Mouse (Mus musculus): ENCODE data around the gene Ppp1r13l. TPM values are rescaled to one million over a fixed set of nuclear protein-coding genes. Genes with fewer than 3 reads are reported as not detected.

Ppp1r13l gene
- polyA plus RNA-seq, 1 experiment from 2014 or later = 7.8 TPM

DNA sequence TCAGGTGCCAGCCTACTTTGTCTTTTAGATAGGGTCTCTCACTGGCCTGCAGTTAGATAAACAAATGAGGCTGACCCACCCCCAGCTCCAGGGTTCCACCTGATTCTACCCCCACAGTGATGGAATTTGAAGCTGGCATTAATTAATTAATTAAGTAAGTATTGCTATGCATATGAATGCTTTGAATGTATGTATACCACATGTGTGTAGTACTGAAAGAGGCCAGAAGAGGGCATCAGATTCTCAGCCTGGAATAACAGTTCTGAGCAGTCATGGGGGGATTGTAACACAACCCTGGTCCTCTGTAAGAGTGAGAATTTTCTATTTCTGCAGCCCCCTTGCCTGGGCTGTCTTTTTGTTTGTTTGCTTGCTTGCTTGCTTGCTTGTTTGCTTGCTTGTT lies 31.1 kb upstream of the Ppp1r13l start:
- no peak overlapping the region for H3K27ac ChIP-seq (ENCODE audit: low read depth, low read length)
- H3K27me3 ChIP-seq (ENCODE audit: control insufficient read depth, insufficient read depth, low read length) = no peaks in the 10 kb centered on the region
- no peak for ATAC-seq (ENCODE audit: low FRiP score, low TSS enrichment)
- peaks cover 16% of the 10 kb centered on the region for H3K4me1 ChIP-seq (ENCODE audit: control insufficient read depth, insufficient read depth, low read length)
- no peak overlapping the region for H3K9ac ChIP-seq (ENCODE audit: low read depth, low read length)
- no peaks in the 10 kb centered on the region for H3K36me3 ChIP-seq (ENCODE audit: control insufficient read depth, insufficient read depth, low read length)
- no peak overlapping the region for H3K4me3 ChIP-seq (ENCODE audit: low read length)
- H3K9me3 ChIP-seq (ENCODE audit: control insufficient read depth, low read length) = no peaks in the 10 kb centered on the region
- no peak overlapping the region for H3K4me2 ChIP-seq (replicated peaks; ENCODE audit: low read depth, low read length)

DNA sequence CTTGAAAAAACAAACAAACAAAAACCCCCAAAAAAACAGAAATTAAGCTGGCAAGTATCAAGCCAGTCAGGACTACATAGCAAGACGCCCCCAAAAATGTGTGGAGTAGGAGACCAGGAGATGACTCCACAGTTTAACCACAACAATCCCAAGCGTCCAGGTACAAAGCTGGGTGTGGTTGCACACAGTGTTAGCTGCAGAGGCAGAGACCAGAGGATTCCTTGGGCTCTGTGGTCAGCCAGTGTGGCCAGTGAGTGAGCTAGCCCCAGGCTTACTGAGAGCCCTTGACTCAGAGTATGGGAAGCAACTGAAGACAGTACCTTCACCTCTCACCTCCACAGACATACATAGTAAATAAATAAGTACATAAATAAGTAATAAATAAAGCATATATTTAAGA lies 27.6 kb upstream of the Ppp1r13l start:
- no peaks in the 10 kb centered on the region for H3K36me3 ChIP-seq (ENCODE audit: control insufficient read depth, insufficient read depth, low read length)
- no peaks in the 10 kb centered on the region for H3K27me3 ChIP-seq (ENCODE audit: control insufficient read depth, insufficient read depth, low read length)
- no peaks in the 10 kb centered on the region for H3K9me3 ChIP-seq (ENCODE audit: control insufficient read depth, low read length)
- H3K9ac ChIP-seq (ENCODE audit: low read depth, low read length) = no peak overlapping the region
- ATAC-seq (ENCODE audit: low FRiP score, low TSS enrichment) = no peak
- no peak overlapping the region for H3K27ac ChIP-seq (ENCODE audit: low read depth, low read length)
- no peak overlapping the region for H3K4me2 ChIP-seq (replicated peaks; ENCODE audit: low read depth, low read length)
- no peak overlapping the region for H3K4me3 ChIP-seq (ENCODE audit: low read length)
- peaks cover 9% of the 10 kb centered on the region; the same call in 1 of the 2 replicates for H3K4me1 ChIP-seq (ENCODE audit: control insufficient read depth, insufficient read depth, low read length)
- WGBS = 71% methylated on average over 2 of the region's 2 CpGs

DNA sequence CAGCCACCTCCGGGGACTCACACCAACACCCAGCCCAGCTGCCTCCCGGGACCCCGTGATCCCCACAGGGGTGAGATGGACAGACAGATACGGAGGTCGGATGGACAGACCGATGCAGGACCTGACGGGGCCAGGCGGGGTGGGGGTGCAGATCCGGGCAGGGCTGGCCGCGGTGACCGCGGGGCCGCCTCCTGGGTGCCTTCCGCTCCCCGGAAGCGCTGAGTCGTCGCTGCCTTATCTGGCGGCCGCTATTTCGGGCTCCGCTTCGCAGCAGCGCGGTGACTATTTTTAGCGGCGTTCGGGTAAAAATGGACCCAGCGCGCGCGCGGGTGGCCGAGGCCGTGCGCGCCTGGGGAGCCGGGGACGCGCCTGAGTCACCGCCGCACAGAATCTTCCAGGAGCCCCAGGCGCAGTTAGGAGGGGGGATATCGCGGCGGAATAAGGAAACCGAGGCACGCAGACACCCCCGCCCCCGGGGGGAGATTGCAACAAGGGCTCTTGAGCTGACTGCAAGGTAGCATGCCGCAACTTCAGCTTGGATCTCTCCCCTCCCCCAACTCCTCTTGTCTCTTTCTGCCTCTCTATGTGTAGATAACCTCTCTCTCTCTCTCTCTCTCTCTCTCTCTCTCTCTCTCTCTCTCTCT lies 26.7 kb upstream of the Ppp1r13l start:
- peak overlapping the region; percentile 68 for H3K9ac ChIP-seq (ENCODE audit: low read depth, low read length)
- peak overlapping the region; percentile 90 for H3K4me2 ChIP-seq (replicated peaks; ENCODE audit: low read depth, low read length)
- no peaks in the 10 kb centered on the region for H3K9me3 ChIP-seq (ENCODE audit: control insufficient read depth, low read length)
- 0 out of 2 replicates have a peak, but pooled peaks cover 3% of the 10 kb centered on the region for H3K4me1 ChIP-seq (ENCODE audit: control insufficient read depth, insufficient read depth, low read length)
- under 1% methylated on average over 51 of the region's 52 CpGs for WGBS
- H3K27ac ChIP-seq (ENCODE audit: low read depth, low read length) = no peak overlapping the region
- peak; percentile 40 for ATAC-seq (ENCODE audit: low FRiP score, low TSS enrichment)
- H3K27me3 ChIP-seq (ENCODE audit: control insufficient read depth, insufficient read depth, low read length) = no peaks in the 10 kb centered on the region
- H3K4me3 ChIP-seq (ENCODE audit: low read length) = peak overlapping the region; percentile 65
- no peaks in the 10 kb centered on the region for H3K36me3 ChIP-seq (ENCODE audit: control insufficient read depth, insufficient read depth, low read length)

DNA sequence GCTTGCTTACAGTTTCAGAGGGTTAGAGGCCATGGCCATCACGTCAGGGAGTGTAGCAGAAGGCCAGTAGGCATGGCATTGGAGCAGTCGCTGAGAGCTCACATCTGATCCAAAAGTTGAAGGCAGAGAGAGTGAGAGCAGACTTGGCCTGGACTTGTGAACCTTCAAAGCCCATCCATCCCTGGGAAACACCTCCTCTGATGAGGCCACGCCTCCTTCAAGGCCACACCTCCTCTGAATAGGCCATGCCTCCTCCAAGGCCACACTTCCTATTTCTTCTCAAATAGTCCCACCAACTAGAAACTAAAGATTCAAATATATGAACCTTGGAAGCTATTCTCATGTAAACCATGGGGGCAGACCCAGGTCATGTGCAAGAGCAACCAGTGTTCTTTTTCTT lies 24.0 kb upstream of the Ppp1r13l start:
- 45% methylated on average over 3 of the region's 3 CpGs for WGBS
- no peak for ATAC-seq (ENCODE audit: low FRiP score, low TSS enrichment)
- Histone ChIP-seq H3K9ac (ENCODE audit: low read depth, low read length) (no peak overlapping the region), H3K4me2 (replicated peaks; ENCODE audit: low read depth, low read length) (no peak overlapping the region), H3K4me1 (ENCODE audit: control insufficient read depth, insufficient read depth, low read length) (0 out of 2 replicates have a peak, but pooled peaks cover 3% of the 10 kb centered on the region), H3K9me3 (ENCODE audit: control insufficient read depth, low read length) (no peaks in the 10 kb centered on the region), H3K4me3 (ENCODE audit: low read length) (no peak overlapping the region), H3K36me3 (ENCODE audit: control insufficient read depth, insufficient read depth, low read length) (no peaks in the 10 kb centered on the region), H3K27ac (ENCODE audit: low read depth, low read length) (no peak overlapping the region), H3K27me3 (ENCODE audit: control insufficient read depth, insufficient read depth, low read length) (no peaks in the 10 kb centered on the region)

DNA sequence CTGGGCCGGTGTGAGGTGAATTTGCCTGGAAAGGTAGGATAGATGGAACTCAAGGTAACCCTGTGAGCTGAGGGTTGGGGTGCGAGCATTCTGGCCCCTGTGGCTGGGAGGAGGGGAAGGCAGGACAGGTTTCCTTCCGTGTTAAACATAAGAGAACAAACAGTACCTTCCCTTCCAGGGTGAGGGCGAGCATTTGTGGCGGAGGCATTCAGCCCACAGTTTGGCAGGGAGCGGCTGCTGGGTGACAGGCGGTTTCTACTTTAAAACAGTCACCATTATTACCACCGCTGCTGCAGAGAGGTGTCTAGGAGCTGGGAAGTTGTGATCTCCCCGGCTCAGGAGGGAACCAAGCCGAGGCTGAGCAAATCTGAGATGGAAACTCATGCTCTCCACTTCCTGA lies 22.4 kb upstream of the Ppp1r13l start:
- Histone ChIP-seq H3K4me3 (ENCODE audit: low read length) (no peak overlapping the region), H3K27ac (ENCODE audit: low read depth, low read length) (no peak overlapping the region), H3K4me2 (replicated peaks; ENCODE audit: low read depth, low read length) (no peak overlapping the region), H3K27me3 (ENCODE audit: control insufficient read depth, insufficient read depth, low read length) (peaks cover 4% of the 10 kb centered on the region; the same call in 1 of the 2 replicates), H3K36me3 (ENCODE audit: control insufficient read depth, insufficient read depth, low read length) (no peaks in the 10 kb centered on the region), H3K9me3 (ENCODE audit: control insufficient read depth, low read length) (no peaks in the 10 kb centered on the region), H3K9ac (ENCODE audit: low read depth, low read length) (no peak overlapping the region), H3K4me1 (ENCODE audit: control insufficient read depth, insufficient read depth, low read length) (0 out of 2 replicates have a peak, but pooled peaks cover 7% of the 10 kb centered on the region)
- WGBS = 61% methylated on average over 10 of the region's 10 CpGs
- ATAC-seq (ENCODE audit: low FRiP score, low TSS enrichment) = no peak

DNA sequence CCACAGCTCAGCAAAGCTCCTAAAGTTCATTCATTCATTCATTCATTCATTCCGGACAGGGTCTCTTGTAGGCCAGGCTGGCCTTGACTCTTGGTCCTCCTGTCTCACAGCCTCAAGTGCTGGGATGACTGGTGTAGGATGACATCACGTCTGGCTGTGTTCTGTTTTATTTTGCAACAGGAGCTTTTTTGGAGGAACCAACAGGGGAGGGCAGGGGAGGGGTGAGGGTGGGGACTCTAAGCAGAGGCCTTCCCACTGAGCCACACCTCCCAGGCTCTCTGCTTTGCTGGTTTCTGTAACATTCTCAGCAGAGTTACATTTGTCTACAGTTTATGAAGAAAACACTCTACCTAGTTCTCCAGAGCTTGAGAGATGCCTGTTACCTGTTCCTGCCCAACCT lies 21.5 kb upstream of the Ppp1r13l start:
- Histone ChIP-seq H3K4me3 (ENCODE audit: low read length) (no peak overlapping the region), H3K9me3 (ENCODE audit: control insufficient read depth, low read length) (no peaks in the 10 kb centered on the region), H3K9ac (ENCODE audit: low read depth, low read length) (no peak overlapping the region), H3K27ac (ENCODE audit: low read depth, low read length) (no peak overlapping the region), H3K4me1 (ENCODE audit: control insufficient read depth, insufficient read depth, low read length) (0 out of 2 replicates have a peak, but pooled peaks cover 7% of the 10 kb centered on the region), H3K36me3 (ENCODE audit: control insufficient read depth, insufficient read depth, low read length) (no peaks in the 10 kb centered on the region), H3K27me3 (ENCODE audit: control insufficient read depth, insufficient read depth, low read length) (peaks cover 8% of the 10 kb centered on the region; the same call in 1 of the 2 replicates), H3K4me2 (replicated peaks; ENCODE audit: low read depth, low read length) (no peak overlapping the region)
- WGBS = 39% methylated on average over 2 of the region's 2 CpGs
- no peak for ATAC-seq (ENCODE audit: low FRiP score, low TSS enrichment)

DNA sequence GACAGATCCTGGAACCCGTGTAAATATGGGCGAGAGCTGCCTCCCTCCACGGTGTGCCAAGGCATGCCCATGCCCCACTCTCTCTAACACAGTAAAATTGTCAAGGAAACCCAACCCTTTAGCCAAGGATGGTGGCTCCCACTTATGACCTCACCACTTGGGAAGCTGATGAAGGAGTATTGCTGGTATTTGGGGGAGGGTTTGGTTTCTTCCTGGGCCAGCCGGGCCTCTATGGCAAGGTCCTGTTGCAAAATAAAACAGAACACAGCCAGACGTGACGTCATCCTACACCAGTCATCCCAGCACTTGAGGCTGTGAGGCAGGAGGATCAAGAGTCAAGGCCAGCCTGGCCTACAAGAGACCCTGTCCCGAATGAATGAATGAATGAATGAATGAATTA lies 21.0 kb upstream of the Ppp1r13l start:
- Histone ChIP-seq H3K9me3 (ENCODE audit: control insufficient read depth, low read length) (no peaks in the 10 kb centered on the region), H3K27ac (ENCODE audit: low read depth, low read length) (no peak overlapping the region), H3K4me1 (ENCODE audit: control insufficient read depth, insufficient read depth, low read length) (0 out of 2 replicates have a peak, but pooled peaks cover 7% of the 10 kb centered on the region), H3K36me3 (ENCODE audit: control insufficient read depth, insufficient read depth, low read length) (no peaks in the 10 kb centered on the region), H3K27me3 (ENCODE audit: control insufficient read depth, insufficient read depth, low read length) (peaks cover 8% of the 10 kb centered on the region; the same call in 1 of the 2 replicates), H3K4me3 (ENCODE audit: low read length) (no peak overlapping the region), H3K9ac (ENCODE audit: low read depth, low read length) (no peak overlapping the region), H3K4me2 (replicated peaks; ENCODE audit: low read depth, low read length) (no peak overlapping the region)
- 66% methylated on average over 7 of the region's 7 CpGs for WGBS
- no peak for ATAC-seq (ENCODE audit: low FRiP score, low TSS enrichment)

DNA sequence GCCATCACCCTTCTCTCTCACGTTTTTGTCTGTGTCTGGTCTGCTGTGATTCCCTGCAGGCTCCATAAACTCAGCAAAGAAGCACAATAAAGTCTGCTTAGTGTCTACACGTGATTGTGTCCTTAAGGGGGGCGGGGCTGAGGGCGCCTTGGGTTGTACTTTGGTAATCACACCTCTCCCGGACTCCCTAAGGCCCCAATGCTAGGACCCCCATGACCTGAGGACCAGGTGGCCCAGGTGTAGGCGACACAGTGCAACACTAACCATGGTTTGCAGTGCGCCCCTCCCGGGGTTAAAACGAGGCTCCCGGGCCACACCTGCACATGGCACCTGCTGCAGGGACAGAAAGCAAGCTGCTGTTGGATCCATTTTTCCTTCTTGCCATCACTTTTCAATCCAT lies 18.3 kb upstream of the Ppp1r13l start:
- Histone ChIP-seq H3K9ac (ENCODE audit: low read depth, low read length) (no peak overlapping the region), H3K36me3 (ENCODE audit: control insufficient read depth, insufficient read depth, low read length) (no peaks in the 10 kb centered on the region)
- 17% methylated on average over 10 of the region's 10 CpGs for WGBS

DNA sequence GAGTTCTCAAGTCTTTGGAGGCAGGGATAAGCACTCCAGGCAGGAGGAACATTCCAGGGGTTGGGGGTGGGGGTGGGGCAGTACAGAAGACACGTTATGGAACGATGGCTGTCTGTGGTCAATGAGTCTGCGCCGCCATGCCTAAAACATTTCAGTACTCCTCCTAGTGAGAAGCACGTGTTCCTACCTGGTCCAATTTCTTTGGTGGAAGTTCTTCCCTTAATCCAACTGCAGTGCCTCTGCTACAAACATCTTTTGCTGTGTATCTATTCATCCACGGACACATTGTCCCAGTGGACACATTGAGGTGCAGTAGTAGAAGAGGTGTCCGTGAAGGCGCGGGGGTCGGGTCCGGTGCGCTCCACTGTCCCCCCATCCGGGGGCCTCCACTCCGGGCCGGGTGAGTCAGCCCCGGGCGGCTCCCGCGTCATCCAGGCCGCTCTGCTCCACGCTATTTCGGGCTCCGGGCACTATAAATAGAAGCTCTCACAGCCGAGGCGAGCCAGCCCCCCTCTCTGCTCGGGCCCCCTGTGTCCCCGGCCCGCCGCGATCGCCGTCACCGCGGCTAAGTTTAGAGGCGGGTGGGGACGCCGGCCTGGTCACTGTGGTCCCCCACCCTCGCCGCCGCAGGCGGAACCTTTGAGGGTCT lies 17.7 kb upstream of the Ppp1r13l start:
- 1% methylated on average over 35 of the region's 41 CpGs for WGBS
- H3K27ac ChIP-seq (ENCODE audit: low read depth, low read length) = no peak overlapping the region

More for the DNA sequence above, 18.3 kb upstream of the Ppp1r13l start:
- H3K9me3 ChIP-seq (ENCODE audit: control insufficient read depth, low read length) = no peaks in the 10 kb centered on the region
- no peak for ATAC-seq (ENCODE audit: low FRiP score, low TSS enrichment)
- H3K4me3 ChIP-seq (ENCODE audit: low read length) = no peak overlapping the region
- peaks cover 19% of the 10 kb centered on the region for H3K4me1 ChIP-seq (ENCODE audit: control insufficient read depth, insufficient read depth, low read length)
- peak overlapping the region; percentile 97; the same call in 1 of the 2 replicates for H3K4me2 ChIP-seq (replicated peaks; ENCODE audit: low read depth, low read length)
- no peak overlapping the region for H3K27ac ChIP-seq (ENCODE audit: low read depth, low read length)
- peaks cover 8% of the 10 kb centered on the region; the same call in 1 of the 2 replicates for H3K27me3 ChIP-seq (ENCODE audit: control insufficient read depth, insufficient read depth, low read length)

More for the DNA sequence above, 17.7 kb upstream of the Ppp1r13l start:
- H3K27me3 ChIP-seq (ENCODE audit: control insufficient read depth, insufficient read depth, low read length) = peaks cover 8% of the 10 kb centered on the region; the same call in 1 of the 2 replicates
- ATAC-seq (ENCODE audit: low FRiP score, low TSS enrichment) = no peak
- no peaks in the 10 kb centered on the region for H3K9me3 ChIP-seq (ENCODE audit: control insufficient read depth, low read length)
- no peaks in the 10 kb centered on the region; the same call in 1 of the 2 replicates for H3K36me3 ChIP-seq (ENCODE audit: control insufficient read depth, insufficient read depth, low read length)
- H3K9ac ChIP-seq (ENCODE audit: low read depth, low read length) = peak overlapping the region; percentile 52
- peak overlapping the region; percentile 50 for H3K4me3 ChIP-seq (ENCODE audit: low read length)
- H3K4me1 ChIP-seq (ENCODE audit: control insufficient read depth, insufficient read depth, low read length) = peaks cover 19% of the 10 kb centered on the region
- peak overlapping the region; percentile 97 for H3K4me2 ChIP-seq (replicated peaks; ENCODE audit: low read depth, low read length)

Measured in kidney, embryonic 14.5 days (tissue).